Mouse (Mus musculus) liver, adult 2 months (tissue): ENCODE data around the gene Map4k2.

ENCODE experiments used
- CTCF ChIP-seq: fragments of 200-500 bp; IDR thresholded peaks from 2 replicates; pipeline ENCODE4 v1.5.1; 2011; ENCODE audit warnings: low read depth, low read length, control low read depth
- POLR2A ChIP-seq: fragments of 200-500 bp; IDR thresholded peaks from 2 replicates; pipeline ENCODE4 v1.6.1; 2011; ENCODE audit warnings: low read length, control low read depth; ENCODE audit not compliant: insufficient read depth; ENCODE audit errors: extremely low read depth

DNA sequence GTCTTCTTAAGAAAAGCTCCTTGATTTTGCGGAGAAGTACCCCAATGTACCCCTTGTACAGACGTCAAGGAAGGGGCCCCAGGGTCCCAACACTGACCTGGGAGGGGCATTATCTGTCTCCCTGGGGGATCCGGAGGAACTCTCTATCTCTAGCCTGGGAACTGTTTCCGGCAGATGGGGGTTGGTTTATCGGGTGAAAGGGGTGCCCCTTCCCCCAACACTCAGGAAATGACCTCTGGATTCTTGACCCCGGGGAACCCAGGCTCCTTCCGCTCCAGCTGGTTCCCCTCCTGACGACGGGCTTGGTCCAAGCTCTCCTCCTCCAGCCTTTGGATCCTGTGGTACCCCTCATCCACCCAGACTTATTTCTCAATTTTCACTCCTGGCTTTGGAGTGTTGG is 61.0 kb downstream of the Map4k2 start:
- TF ChIP-seq CTCF (no peak), POLR2A (no peak)
